Mouse (Mus musculus): ENCODE data around the gene Lmod3. TPM values are rescaled to one million over a fixed set of nuclear protein-coding genes. Genes with fewer than 3 reads are reported as not detected.

Lmod3 gene
- total RNA-seq, 2 experiments from 2014 or later, result 0.38 to 0.42 TPM

DNA sequence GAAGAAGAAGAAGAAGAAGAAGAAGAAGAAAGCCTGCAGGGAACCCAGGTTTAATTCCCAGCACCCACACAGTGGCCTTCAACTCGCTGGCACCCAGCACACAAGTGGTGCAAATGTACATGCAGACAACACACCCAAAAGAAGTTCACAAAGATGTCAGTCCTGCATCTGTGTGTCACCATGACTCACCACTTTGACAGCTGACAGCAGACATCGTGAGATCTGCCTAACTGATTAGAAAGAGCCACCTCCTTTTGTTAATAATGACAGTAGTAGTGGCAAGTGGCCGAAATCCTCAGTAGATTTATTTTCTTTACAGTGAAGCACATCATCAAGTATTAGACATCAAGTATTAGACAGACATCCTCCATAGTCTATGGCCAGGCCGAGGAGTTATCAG, 45.5 kb downstream of the Lmod3 start:
- intact Hi-C loops (cut with DNase I), result no loop called here
- DNase-seq (ENCODE audit: low spot score in 2 of 2), result no peak

DNA sequence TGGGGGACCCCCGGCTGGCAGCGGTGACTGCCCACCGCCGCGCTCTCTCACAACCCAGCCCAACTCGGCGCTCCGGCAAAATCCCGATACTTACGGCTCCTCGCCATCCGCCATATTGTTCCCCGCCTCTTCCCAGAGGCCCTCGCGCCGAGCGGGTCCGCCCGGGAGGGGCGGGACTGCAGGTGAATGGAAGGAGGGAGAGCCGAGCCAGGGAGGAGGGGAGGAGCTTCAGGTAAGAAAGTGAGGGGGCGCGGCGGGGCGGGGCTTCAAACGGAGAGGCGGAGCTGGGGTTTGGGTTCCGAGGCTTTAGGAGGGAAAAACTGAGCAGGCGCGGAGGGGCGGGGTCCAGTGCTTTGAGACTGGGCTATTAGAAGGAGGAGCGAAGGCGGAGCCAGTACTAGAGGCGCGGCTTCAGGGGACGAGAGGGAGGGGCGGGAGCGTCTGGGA, 47.1 kb downstream of the Lmod3 start, which contains the start of gene Uba3:
Gene Uba3 (minus strand): TSS at position 209 of the 447 bp plus-strand sequence.
- intact Hi-C loops (cut with DNase I), result no loop called here
- peak; percentile 98 to 99 for DNase-seq (ENCODE audit: low spot score in 2 of 2)

DNA sequence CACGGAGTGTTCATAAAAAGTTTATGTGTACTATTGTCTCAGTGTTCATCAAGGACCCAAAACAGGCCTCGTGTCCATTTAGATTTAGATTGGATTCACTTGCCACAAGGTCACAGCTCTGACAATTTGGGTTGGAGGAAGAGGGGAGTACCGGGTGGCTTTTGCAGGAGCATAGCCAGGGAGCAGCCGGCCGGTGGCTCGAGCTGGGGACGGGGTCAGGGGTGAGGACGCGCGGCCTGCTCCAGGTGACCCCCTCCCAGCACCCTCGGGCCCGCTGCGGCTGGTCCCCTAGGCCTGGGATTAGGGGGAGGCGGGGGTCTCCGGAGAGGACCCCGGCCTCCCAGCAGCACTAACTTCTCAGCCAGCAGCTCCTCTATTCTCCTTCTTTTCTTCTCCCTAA, 47.6 kb downstream of the Lmod3 start:
- no peak for DNase-seq (ENCODE audit: low spot score in 2 of 2)
- intact Hi-C loops (cut with DNase I), result no loop called here

- intact Hi-C loops (cut with DNase I), result no loop called here
- DNase-seq (ENCODE audit: low spot score in 2 of 2), result no peak
Measured at GRCm38 (mm10) chr6:97204252-97204869, 48.2 kb downstream of the Lmod3 start.

GRCm38 (mm10) chr6:97202477-97202876, 50.1 kb downstream of the Lmod3 start:
- intact Hi-C loops (cut with DNase I), result no loop called here
- DNase-seq (ENCODE audit: low spot score in 2 of 2), result no peak

GRCm38 (mm10) chr6:97200437-97200836, 52.1 kb downstream of the Lmod3 start:
- intact Hi-C loops (cut with DNase I), result no loop called here
- no peak for DNase-seq (ENCODE audit: low spot score in 2 of 2)

Other genes with a start within 250 kb of the Lmod3 start
- under 1 TPM; 0.44 to 0.47 TPM for gene Fam19a4, start 192.3 kb downstream of the Lmod3 start, total RNA-seq (2021)
- gene Eogt, start 103.6 kb downstream of the Lmod3 start, total RNA-seq (2021), result 10 to 100 TPM; 38.6 to 41.3 TPM
- 10 to 100 TPM; 53.6 to 55.3 TPM for gene Tmf1, start 73.6 kb downstream of the Lmod3 start, total RNA-seq (2021)
- gene Uba3, start 47.1 kb downstream of the Lmod3 start, total RNA-seq (2021), result 10 to 100 TPM; 65.4 to 66.3 TPM
- gene Arl6ip5, start 42.1 kb downstream of the Lmod3 start, total RNA-seq (2021), result 100 to 1,000 TPM; 168 to 174 TPM

All from left cerebral cortex, postnatal 14 days (tissue).